In the genomic region with DNA sequence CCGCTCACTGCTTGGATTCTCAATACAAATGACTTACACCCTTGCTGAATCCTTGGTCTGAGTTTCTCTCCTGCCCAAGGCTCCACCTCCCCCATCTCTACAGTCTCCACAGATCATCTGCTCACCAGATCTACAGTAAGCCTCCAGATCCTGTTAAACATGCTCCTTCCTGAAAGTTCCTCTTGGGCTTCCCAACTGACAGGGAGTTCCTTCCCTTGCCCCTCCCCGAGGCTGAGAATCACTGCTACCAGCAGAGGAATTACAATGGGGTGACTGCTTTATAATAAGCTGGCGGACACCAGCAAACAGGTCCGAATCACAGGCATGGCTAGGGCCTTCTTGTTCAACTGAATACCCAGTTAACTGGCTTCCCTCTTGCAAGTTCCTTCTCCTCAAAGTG, we compare ENCODE assay signal across 12 mouse cellular contexts. TPM values are rescaled to one million over a fixed set of nuclear protein-coding genes. Genes with fewer than 3 reads are reported as not detected.
DNase-seq lines count a peak whose midpoint lies in the region; ATAC-seq and TF ChIP-seq lines count a peak whose summit lies in the region.
"Had no signal": no experiment of that assay in that cellular context is flagged by ENCODE, and none has a peak within 500 bp of the region (broad histone marks: within the 10 kb centered on the region; RNA-seq: fewer than 3 reads in every experiment).

No protein-coding gene starts in this region.

- ATAC-seq in heart, embryonic 11.5 days (replicated peaks; ENCODE audit: insufficient number of reproducible peaks, low FRiP score, low TSS enrichment) = no peak
- ATAC-seq in heart, postnatal 0 days (ENCODE audit: insufficient read depth, low read depth) = 0 out of 2 replicates have a peak, but pooled peaks have one; percentile 49
- ATAC-seq in liver, embryonic 16.5 days (ENCODE audit: low read depth) = peak; percentile 11; the same call in 1 of the 2 replicates
- ATAC-seq: intestine, postnatal 0 days had no signal

- intact Hi-C loops in heart, postnatal 36 days (cut with DNase I) = loop anchor here (2.0 kb wide), 1 partner anchor 47 kb away; a partner anchor contains a TSS

- TF ChIP-seq POLR2A in bone marrow, adult 2 months (IDR thresholded peaks at IDR 0.05; ENCODE audit: borderline replicate concordance, control insufficient read depth, low read depth, low read length) = no peak

- no peak overlapping the region for H3K4me2 ChIP-seq in heart, embryonic 11.5 days
- no peak overlapping the region; the same call in 1 of the 2 replicates for H3K4me2 ChIP-seq in heart, postnatal 0 days (ENCODE audit: low read depth, low read length)
- H3K4me2 ChIP-seq in liver, embryonic 16.5 days (ENCODE audit: low read depth, low read length) = no peak overlapping the region

- H3K4me1 ChIP-seq in heart, embryonic 11.5 days (ENCODE audit: control insufficient read depth, insufficient read depth, low read length) = peaks cover 12% of the 10 kb centered on the region
- H3K4me1 ChIP-seq in bone marrow, adult 2 months (ENCODE audit: control insufficient read depth, insufficient read depth, low read length) = peaks cover 8% of the 10 kb centered on the region
- peaks cover 13% of the 10 kb centered on the region for H3K4me1 ChIP-seq in heart, postnatal 0 days (ENCODE audit: control insufficient read depth, insufficient read depth)
- no peaks in the 10 kb centered on the region for H3K4me1 ChIP-seq in liver, embryonic 16.5 days (ENCODE audit: control insufficient read depth, low read depth, low read length)

- H3K27me3 ChIP-seq in heart, embryonic 11.5 days (ENCODE audit: control insufficient read depth, insufficient read depth, low read length) = no peaks in the 10 kb centered on the region
- H3K27me3 ChIP-seq in heart, postnatal 0 days (ENCODE audit: control insufficient read depth, insufficient read depth, low read length) = no peaks in the 10 kb centered on the region
- no peaks in the 10 kb centered on the region for H3K27me3 ChIP-seq in liver, embryonic 16.5 days (ENCODE audit: control insufficient read depth, insufficient read depth, low read depth, low read length)

- WGBS in heart, embryonic 11.5 days (ENCODE audit: insufficient replicate concordance) = 62% methylated on average over 4 of the region's 4 CpGs
- WGBS in bone marrow, adult 2 months = 56% methylated on average over 4 of the region's 4 CpGs
- WGBS in heart, postnatal 0 days = 64% methylated on average over 4 of the region's 4 CpGs
- WGBS in liver, embryonic 16.5 days (ENCODE audit: insufficient replicate concordance) = 54% methylated on average over 4 of the region's 4 CpGs

- H3K9ac ChIP-seq in heart, embryonic 11.5 days (ENCODE audit: low read depth, low read length) = no peak overlapping the region
- no peak overlapping the region for H3K9ac ChIP-seq in heart, postnatal 0 days (replicated peaks; ENCODE audit: low read depth, low read length)
- no peak overlapping the region for H3K9ac ChIP-seq in liver, embryonic 16.5 days (ENCODE audit: low read depth, low read length)
- H3K9ac ChIP-seq: liver, embryonic 14.5 days had no signal

- H3K4me3 ChIP-seq in heart, embryonic 11.5 days (ENCODE audit: low read depth, low read length) = no peak overlapping the region
- H3K4me3 ChIP-seq in bone marrow, adult 2 months (replicated peaks; ENCODE audit: control insufficient read depth, low read depth, low read length) = no peak overlapping the region
- no peak overlapping the region for H3K4me3 ChIP-seq in heart, postnatal 0 days (ENCODE audit: low read depth, low read length)
- H3K4me3 ChIP-seq in liver, embryonic 16.5 days (ENCODE audit: low read depth, low read length) = no peak overlapping the region
- H3K4me3 ChIP-seq: myocyte had no signal

- peak overlapping the region; percentile 46; the same call in 1 of the 2 replicates for H3K27ac ChIP-seq in heart, embryonic 11.5 days (ENCODE audit: low read depth, low read length)
- H3K27ac ChIP-seq in bone marrow, adult 2 months (ENCODE audit: control insufficient read depth, insufficient read depth, low read depth, low read length, poor library complexity) = peak overlapping the region; percentile 29; the same call in 1 of the 2 replicates
- H3K27ac ChIP-seq in heart, postnatal 0 days (ENCODE audit: low read depth) = peak overlapping the region; percentile 78
- no peak overlapping the region for H3K27ac ChIP-seq in liver, embryonic 16.5 days (ENCODE audit: low read length)
- H3K27ac ChIP-seq: liver, embryonic 14.5 days had no signal

- no peak for DNase-seq in heart, postnatal 36 days
- no peak for DNase-seq in heart, postnatal 0 days (ENCODE audit: low spot score)
- DNase-seq in thymus, postnatal 4 days = no peak
- DNase-seq in ovary, postnatal 36 days (ENCODE audit: low spot score) = no peak
- DNase-seq: cerebellum, adult 9-11 months; thymus, adult 2 months had no signal

- H3K9me3 ChIP-seq in heart, embryonic 11.5 days (replicated peaks; ENCODE audit: control insufficient read depth, low read length) = no peaks in the 10 kb centered on the region
- no peaks in the 10 kb centered on the region for H3K9me3 ChIP-seq in heart, postnatal 0 days (replicated peaks; ENCODE audit: control insufficient read depth, low read length)
- no peaks in the 10 kb centered on the region for H3K9me3 ChIP-seq in liver, embryonic 16.5 days (replicated peaks; ENCODE audit: control insufficient read depth, low read length)

- TF ChIP-seq EP300 in heart, postnatal 0 days (IDR thresholded peaks at IDR 0.05; ENCODE audit: low read depth) = no peak

- no peak for TF ChIP-seq CTCF in bone marrow, adult 2 months (IDR thresholded peaks at IDR 0.05; ENCODE audit: control insufficient read depth, insufficient read depth, low read length)
- no peak for TF ChIP-seq CTCF in heart, postnatal 0 days (IDR thresholded peaks at IDR 0.05; ENCODE audit: low read depth)

- H3K36me3 ChIP-seq in heart, embryonic 11.5 days (ENCODE audit: control insufficient read depth, insufficient read depth, low read length) = no peaks in the 10 kb centered on the region
- H3K36me3 ChIP-seq in heart, postnatal 0 days (replicated peaks; ENCODE audit: control insufficient read depth, insufficient read depth, low read length) = no peaks in the 10 kb centered on the region
- H3K36me3 ChIP-seq in liver, embryonic 16.5 days (ENCODE audit: control insufficient read depth, insufficient read depth) = no peaks in the 10 kb centered on the region

RNA-seq across cellular contexts. Expression of a gene that starts 46.6 kb away (rescaled TPM):
- polyA plus RNA-seq in heart, embryonic 11.5 days (2014; fragmentation: Nextera tagmentation; extraction: Ambion mirVana) = 0.51 and 0.74 TPM in 2 replicates
- total RNA-seq in heart, postnatal 36 days (2021) = 1 to 10 TPM; 1.2 to 1.5 TPM
- polyA plus RNA-seq in bone marrow, adult 2 months (2011; ENCODE audit: insufficient read depth, insufficient read length, low replicate concordance, missing spikeins) = 2.4 and 3.2 TPM in 2 replicates
- total RNA-seq in heart, postnatal 0 days (2014; rRNA removed; ENCODE audit: low replicate concordance) = 0.31 and 0.35 TPM in 2 replicates
- 0.26 and 0.33 TPM in 2 replicates for polyA plus RNA-seq in heart, postnatal 0 days (2015; fragmentation: Nextera tagmentation; extraction: Ambion mirVana)
- polyA plus RNA-seq in liver, embryonic 16.5 days (2015; fragmentation: Nextera tagmentation; extraction: Ambion mirVana) = 0.22 and 0.30 TPM in 2 replicates
